Mouse (Mus musculus) right cerebral cortex, adult 2 months (tissue): ENCODE data around the gene Tas2r144.
A peak's percentile ranks its signal among the peaks of the same experiment; 100 is the strongest.

Experiments used
- DNase-seq, 2 experiments: peaks; one replicate each; pipeline ENCODE4 v3.0.0; 2021 to 2022; ENCODE audit warnings: low spot score in 2 of 2

Tas2r144 gene

DNA sequence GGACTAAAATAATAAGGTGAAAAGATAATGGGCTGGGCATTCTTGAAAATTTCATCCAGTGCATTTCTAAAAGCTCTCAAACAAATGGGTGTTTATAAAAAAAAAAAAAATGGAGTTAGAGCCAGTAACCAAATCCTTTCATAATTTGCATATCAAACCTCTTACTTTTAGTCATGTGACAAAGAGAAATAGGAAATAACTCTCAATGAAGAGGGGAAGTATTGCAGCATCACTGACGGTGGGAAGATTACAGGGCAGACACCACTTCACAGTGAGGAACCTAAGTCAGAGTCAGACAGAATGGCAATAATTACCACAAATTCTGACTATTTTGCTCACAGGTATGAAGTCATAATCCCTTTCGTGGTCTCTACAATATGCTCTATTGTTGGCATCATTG is at the start of gene Tas2r144:
Gene Tas2r144 (plus strand): TSS at position 301 of the 400 bp plus-strand sequence.
- DNase-seq = no peak

DNA sequence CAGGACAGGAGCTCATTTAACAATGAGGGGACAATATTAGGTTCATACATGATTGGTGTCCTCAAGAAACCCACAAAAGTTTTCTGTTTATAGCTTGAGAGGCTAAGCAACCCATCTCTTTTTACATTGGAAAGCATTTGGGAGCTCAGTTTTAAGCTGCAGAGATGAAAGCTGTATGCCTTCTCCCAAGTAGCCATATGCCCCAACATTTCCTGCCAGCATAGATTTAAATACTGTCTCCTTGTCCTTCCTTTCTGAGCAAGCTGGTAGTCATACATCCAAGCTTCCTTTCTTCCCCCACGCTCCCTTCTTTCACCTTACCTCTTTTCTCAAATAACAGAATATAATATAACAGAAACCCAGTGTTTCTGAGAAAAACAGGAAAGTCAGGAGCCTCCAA is 32.7 kb upstream of the Tas2r144 start:
- peak; percentile 16 to 23 for DNase-seq

DNA sequence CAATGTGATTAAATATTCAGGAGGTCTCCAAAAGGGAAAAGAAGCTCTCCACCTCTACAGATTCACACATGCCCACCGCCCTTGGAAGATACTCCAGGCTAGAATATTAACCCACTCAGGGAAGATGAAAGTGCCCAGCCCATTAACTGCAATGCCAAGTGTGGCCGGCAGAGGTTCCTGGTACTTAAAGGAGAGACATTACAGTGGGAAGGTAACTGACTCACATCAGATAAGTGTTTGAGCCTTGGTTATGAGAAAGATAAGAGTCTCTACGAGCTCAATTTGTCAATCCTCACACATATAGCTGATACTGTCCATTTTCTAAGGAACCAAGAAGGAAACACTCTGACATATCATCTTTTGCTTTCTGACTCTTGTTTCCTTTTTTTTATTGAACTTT is 28.9 kb upstream of the Tas2r144 start:
- no peak for DNase-seq

DNA sequence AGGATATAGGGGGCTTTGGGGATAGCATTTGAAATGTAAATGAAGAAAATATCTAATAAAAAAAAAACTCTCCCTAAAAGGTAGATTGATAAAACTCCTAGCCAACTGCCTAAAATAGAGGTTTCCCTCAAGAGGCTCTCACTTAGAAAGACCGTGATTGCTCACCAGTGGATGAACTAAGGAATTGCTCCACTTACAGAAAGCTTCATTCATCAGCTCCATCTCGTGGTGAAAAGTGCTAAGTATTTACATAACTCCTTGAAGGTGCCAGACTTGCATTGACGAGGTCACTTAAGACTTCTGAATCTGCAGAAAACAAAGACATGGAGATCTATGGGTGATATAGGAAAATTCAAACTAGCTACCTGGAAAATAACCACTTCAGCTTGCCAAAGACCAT is 17.4 kb upstream of the Tas2r144 start:
- peak; percentile 34 to 50 for DNase-seq

DNA sequence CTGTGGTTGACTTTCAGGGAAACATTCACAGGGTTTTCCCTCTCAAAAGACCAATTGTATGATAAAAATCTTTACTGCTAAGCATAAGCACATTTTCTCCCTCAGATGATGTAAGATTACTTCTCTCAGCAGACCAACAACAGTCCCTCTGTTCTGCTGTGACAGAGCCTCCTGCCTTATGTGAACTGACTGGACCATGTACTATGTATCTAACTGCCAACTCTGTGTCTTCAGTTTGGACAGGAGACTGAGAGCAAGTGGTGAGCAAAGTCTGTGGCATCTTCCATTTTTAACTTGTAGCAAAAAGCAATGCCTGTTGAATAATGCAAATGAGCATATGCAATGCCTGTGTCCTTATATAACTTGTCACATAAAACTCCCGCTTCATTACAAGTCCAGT is 15.6 kb upstream of the Tas2r144 start:
- DNase-seq = no peak

DNA sequence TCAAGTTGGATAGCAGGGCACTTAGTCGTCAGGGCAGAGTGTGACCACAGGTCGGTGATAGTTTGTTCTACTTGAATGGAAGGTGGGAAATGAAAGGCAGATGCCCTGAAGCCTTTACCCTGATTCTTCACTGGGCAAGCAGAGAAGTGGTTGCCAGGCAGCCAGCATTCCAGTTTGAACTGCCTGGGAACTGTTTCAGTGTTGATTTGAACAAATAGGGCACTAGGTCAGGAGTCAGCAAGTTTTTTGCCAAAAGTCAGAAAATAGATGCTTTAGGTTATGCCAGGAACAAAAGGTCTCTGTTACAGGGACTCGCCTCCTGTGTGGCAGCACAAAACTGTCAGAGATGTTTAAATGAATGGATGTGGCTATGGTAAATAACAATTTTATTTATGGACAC is 7.2 kb downstream of the Tas2r144 start:
- DNase-seq = no peak

DNA sequence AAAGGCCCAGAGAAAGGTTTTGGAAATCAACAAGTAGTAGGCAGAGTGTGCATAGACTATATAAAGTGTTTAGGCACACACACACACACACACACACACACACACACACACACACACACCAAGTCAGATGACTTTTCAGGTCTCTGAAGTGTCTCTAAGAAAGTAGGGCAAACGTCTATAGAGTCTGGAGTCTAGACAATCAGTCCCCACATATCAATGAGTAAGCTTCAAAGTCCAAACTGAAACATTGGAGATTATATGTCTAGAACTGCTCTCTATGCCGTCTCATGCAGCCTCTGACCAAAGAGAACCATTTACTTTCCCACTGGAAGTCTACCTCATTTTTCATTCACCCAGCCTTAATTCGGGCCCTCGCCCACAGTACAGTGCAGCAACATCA is 9.9 kb downstream of the Tas2r144 start:
- DNase-seq = no peak

DNA sequence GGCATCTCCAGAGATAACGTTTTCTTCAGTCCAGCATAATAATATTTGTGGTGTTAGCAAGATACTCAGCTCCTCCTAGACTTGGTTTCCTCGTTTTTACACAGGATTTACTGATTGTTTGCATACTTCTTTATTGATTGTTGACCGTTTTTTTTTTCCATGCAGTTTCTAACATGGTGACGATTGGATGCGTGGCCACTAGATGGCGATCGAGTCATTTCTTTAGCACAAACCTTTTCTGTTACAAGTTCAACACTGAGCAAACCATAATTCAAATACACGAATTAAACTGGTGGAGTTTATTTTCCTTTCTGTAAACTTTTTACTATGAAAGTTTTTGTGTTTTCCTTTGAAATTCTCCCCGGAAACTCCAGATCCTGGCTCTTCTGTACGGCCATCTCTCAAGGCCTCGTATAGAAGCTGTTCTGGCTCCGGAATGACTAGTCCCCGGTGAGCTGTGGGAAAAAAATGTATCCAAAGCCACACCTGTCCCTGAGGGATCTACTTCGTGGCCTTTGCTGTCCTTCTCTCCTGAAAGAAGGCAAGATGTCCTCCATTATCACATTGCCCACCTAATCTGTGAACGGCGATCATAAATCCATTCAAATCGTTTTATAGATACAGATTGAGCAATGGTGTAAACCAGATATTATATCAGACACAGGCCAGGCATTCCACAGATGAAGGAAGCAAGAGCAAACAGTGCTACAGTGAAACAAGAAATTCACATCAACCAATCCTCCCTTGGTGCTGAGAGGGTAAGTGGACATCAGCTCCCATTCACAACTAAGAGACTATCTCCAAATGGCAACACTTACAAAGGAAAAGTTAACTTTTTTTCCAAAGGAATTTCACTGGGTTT is 12.3 kb downstream of the Tas2r144 start:
- DNase-seq = peak; percentile 79 to 82

DNA sequence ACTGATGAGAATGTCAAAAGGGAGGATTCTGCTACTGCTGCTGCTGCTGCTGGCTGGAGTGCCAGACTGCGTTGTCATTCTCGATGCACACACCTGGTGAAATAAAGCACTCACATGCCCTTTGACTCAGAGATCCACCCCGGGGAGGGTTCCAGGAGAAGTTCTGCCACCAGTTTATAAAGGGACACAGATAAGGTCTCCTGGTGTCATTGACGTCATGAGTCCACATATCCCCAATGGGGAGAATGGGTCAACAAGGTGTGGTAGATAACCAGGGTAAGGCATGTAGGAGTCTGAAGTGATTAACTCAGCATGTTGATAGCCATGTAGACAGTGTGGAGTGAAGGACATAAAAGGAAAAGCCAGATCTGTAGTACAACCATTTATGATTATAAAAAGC is 14.5 kb downstream of the Tas2r144 start:
- no peak for DNase-seq

DNA sequence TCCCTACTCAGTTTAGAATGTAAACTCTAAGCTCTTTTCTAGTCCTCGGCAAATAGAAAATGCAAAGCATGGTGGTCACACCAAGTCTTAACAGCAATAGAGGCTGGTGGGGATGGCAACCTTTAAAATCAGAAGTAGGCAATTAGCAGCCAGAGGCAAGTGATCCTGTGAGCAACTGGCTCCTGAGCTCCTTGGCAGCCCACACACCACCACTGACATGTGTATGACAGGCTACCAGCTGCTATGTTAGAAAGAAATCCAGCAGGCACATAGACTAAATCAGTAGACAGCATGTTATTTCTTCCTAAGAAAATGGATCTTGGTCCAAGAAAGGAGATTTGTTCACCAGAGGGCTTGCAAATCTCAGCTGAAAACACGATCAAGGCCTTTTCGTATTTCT is 16.1 kb downstream of the Tas2r144 start:
- peak; percentile 29 to 49 for DNase-seq

DNA sequence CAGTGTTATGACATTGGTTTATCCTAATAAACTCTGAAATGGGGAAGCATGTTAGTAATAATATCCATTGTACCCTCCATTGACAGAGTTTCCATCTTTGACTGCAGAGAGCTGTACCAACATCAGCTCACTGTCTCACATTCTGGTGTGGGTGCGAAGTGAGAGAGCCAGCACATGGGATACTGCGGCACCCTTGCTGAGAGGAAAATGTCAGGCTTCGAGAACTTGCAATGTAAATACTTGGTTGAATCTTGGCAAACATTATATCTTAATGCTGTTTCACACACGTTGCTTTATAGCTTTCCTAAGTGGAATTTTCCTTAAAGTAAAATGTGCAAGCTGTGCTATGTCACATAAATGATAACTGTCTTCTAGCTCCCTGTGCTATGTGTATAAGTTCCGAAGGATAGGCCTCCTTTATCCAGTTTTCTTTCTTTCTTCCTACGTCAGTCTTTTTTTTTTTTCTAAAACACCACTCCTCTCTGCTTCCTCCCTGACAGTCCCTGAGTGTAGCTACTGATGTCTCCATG is 22.2 kb downstream of the Tas2r144 start:
- peak in 1 of 2 experiments; percentile 21 for DNase-seq

DNA sequence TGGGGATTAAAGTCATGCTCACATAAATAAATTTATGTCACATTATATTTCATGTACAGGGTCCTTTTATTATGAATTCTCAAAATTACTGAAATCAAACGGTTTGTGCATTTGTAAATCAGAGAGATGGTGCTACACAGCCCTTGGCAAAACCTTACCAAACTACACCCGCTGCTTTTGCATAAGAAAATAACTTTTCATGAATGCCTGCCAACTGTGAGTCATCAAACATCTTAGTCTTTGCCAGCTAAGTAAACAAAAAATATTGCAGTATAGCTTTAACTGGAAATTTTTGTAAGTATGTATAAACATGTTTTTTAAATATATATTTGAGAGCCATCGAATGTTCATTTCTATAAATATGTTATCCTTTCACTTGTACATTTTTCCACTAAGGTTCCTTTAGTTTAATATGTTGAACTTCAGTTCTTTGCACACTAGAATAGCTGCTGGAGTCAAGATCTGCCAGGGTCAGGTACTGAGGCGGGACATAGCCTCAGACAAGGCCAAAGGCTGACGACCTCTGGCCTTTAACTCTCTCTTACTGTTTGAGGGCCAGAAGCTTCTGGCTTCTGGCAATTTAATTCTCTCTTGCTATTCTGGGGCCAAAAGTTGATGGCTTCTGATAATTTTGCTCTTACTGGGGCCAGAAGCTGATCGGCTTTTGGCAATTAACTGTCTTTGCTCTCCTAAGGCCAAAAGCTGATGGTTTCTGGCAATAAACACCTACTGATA is 26.4 kb downstream of the Tas2r144 start:
- DNase-seq = peak in 1 of 2 experiments; percentile 21

DNA sequence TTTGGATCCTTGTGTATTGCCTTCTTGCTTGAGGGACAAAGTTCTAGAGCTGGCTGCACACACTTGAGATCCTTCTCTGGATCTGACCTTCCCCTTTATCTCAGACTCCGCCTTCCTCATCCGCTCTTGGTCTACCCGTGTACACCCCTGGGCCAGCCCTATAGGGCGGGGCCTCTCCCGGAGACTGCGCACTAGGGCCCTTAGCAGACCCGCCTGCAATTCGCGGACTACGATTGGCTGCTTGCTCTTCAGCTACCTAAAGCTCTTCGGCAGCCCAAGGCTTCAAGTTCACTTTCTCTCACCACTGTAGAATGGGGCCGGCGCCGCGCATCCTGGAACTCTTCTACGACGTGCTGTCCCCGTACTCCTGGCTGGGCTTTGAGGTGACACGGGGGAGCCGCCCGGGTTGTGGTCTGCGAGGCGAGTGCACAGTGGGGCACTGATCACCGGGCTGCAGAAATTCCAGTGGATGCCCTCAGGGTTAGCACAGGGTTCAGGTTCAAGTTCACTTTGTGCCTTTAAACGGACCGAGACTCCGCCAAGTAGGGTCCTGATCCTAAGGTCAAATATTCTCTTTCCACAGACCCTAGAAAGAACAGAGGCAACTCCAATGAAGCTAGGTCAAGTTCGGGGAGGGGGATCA is 30.7 kb downstream of the Tas2r144 start, which contains the start of gene Gstk1:
Gene Gstk1 (plus strand): TSS at position 225 of the 643 bp plus-strand sequence.
- peak; percentile 48 to 66 for DNase-seq

DNA sequence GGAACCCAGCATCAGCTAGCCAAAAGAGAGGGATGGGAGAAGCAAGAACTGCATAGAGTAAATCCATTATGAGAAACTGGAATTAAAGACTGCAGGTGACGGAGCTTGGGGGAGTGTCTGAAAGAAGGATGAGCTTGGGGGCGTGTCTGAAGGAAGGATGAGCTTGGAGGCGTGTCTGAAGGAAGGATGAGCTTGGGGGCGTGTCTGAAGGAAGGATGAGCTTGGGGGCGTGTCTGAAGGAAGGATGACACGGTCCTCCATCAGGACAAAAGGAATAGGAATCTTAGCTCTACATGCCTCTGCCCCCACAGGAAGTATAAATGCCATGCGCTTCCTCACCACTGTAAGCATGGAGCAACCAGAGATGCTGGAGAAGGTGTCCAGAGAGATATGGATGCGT is 32.0 kb downstream of the Tas2r144 start:
- no peak for DNase-seq

DNA sequence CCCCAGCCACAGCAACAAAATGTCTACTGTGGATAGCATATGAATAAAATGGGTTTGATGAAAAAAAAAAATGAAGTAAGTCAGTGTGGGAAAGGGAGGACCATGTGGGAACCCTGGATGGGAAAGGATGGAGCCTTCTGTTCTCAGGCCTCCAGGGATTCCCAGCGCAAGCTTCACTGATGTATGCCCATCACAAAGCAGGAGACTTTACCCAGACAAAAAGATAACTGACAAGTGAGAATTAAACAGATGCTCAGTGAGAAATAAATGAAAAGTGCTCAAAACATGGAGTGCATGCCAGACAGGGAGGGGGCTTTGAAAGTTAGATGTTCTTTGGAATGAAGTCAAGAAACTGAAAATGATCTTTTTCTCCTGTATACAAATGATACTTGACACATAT is 32.9 kb downstream of the Tas2r144 start:
- DNase-seq = no peak

DNA sequence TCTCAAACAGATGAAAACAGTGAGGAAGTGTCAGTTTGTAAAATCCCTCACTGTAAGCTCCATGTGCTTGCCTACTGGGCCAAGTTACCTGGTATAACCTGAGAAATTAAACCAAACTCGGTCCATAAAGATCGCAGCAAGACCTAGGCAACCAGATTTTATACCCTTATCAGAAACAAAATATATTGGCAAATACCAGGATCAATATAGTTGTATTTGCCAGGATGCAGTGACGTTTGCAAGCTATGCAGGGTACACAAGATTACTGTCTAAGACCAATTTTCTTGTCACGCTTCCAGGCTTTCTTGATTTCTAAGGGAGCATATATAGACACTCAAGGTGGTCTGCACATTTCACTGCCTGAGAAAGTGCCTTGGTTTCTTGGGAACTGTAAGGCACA is 36.7 kb downstream of the Tas2r144 start:
- no peak for DNase-seq

DNA sequence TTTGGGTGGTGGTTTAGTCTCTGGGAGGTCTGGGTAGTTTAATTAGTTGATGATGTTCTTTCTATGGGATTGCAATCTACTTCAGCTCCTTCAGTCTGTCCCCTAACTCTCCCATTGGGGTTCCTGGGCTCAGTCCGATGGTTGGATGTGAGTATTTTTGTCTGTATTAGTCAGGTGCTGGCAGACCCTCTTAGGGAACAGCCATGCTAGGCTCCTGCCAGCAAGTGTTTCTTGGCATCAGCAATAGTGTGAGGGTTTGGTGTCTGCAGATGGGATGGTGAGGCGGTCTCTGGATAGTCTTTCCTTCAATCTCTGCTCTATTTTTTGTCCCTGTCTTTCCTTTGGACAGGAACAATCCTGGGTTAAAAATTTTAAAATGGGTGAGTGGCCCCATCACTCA is 38.0 kb downstream of the Tas2r144 start:
- DNase-seq = no peak

DNA sequence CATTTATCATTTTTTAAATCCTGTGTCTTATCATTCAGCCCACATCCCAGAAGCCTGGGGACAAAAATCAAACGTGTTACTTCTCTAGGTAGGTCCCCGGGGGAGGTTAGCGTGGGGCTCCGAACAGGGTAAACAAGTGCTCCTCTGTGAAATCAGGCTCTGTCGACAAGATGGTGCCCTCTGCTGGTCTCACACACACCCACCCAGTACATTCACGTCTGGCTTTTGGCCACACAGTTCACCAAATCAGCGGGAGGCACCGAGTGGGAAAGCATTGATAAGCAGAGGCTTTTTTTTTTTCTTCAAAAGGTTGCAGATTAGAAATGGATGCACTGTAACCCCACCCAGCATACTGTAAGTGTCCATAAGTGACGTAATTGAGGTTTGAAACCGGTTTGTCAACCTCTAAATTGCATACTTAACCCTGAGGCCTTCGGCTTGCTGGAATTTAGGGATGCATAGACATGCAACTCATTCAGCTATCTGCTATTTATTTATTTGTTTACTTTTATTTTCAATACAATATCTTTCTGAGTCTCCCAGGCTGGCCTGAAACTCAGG is 42.3 kb downstream of the Tas2r144 start:
- DNase-seq = peak; percentile 49 to 59

DNA sequence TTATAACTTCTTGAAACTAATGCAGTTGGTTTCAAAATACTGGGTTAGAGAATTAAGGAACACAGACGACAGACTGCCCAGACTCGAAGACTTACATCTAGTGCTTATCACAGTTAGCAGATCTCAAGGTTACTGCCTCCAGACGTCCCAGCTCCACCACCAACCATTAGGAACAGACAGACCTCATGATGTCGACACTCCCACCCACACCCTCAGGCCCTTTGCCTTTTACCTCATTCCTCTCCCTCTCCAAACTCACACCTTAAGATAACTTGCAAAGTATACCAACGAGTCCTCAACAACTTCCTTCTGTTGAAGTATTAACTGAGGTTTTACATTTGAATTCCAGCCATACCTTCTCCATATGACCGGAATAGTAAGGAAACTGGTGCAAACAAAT is 45.3 kb downstream of the Tas2r144 start:
- no peak for DNase-seq

DNA sequence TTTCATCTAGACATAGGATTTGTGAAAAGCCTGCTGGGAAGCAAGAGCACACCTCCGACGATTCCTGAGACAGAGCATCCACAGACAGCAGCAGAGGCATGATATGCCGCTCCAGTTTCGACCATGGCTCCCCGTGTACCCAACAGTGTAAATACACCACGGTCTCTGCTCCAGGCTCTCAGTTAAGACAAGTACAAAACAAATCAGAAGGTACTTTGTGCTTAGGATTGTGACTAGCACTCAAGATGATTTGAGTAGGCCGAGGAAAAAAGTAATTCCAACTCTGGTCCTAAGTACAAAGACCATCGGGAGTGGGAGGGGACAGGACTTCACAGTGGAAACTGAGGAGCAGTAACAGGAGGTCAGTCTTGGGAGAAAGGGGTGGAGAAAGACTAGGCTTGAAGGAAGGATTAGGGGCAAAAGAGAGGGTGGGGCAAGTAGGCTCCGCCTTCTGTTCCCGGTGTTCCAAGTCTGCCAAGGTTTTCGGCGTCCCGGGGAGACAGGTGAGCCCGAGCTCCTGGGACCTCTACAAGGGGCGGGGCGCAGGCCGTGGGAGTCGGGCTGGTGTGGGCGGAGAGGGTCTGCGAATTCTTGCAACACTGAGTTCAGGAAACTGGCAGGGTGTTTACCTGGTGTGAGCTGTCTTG is 46.5 kb downstream of the Tas2r144 start, which contains the start of gene Tmem139:
Gene Tmem139 (plus strand): TSS at position 447 of the 647 bp plus-strand sequence.
- no peak for DNase-seq

DNA sequence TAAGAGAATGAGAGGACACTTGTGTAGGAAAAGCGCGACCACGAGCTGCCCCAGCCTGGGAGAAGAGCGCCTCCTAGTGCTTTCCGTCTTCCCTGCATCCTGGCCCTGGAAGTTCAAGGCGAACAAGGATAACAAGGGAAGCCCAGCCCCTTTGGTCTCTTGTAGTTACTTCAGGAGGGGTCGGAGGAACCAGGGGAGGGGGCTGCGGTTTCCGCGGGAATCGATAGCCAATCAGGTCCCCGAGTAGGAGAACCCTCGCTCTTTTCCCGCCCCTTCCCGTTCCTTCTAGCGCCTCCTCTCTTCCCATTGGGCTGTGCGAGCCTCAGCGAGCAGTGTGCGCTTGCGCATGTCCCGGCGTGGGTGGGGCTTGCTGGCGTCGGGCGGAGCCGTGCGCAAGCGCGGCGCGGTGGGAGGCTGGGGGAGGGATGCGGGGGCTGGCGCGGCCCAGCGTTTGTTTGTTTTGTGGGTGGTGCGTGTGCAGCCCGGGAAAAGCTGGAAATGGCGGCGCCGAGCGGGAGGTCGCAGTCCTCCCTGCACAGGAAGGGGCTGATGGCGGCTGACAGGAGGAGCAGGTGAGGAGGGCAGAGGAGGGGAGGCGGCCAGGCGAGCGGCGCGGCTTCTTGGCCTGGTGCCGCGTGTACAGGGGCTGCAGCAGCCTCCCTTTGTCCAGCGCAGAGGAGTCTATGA is 49.6 kb downstream of the Tas2r144 start, which contains the start of gene Casp2:
Gene Casp2 (plus strand): TSS at position 360 of the 687 bp plus-strand sequence.
- DNase-seq = peak; percentile 98
